Mouse (Mus musculus): ENCODE measurements around the gene Odf4.

DNA sequence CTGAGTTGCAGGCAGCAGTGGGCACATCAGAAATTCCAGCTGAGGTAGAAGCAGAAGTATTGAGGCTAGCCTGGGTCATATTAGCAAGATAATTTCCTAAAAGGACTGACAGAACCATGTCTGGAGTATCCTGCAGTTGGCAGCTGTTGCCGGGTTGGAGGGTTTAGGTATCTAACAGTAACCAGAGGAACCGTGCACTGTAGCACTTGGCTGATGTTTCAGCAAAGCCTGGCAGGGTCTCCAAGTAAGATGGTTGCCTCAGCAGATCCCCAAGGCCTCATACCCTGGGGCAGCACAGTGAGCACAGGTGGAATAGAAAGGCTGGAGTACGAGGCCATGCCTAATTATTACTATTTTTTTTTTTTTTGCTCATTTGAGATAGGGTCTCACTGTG is 21.7 kb downstream of the Odf4 start:
- TF ChIP-seq POLR2A (IDR thresholded peaks at IDR 0.05; ENCODE audit: low read depth, low read length), result no peak
- TF ChIP-seq CTCF (IDR thresholded peaks at IDR 0.05; ENCODE audit: borderline replicate concordance, insufficient read depth, low read length), result no peak

Measured in embryonic fibroblast, embryonic 13.5 days (primary cell).